ENCODE assay signal across 16 mouse cellular contexts in genomic region chr8:114985996-114986395, GRCm38 (mm10).
A peak's percentile ranks its signal among the peaks of the same experiment; 100 is the strongest.
DNase-seq lines count a peak whose midpoint lies in the region; ATAC-seq and TF ChIP-seq lines count a peak whose summit lies in the region.
"Had no signal": no experiment of that assay in that cellular context is flagged by ENCODE, and none has a peak within 500 bp of the region (broad histone marks: within the 10 kb centered on the region; RNA-seq: fewer than 3 reads in every experiment).

No protein-coding gene starts in this region.

- TF ChIP-seq EP300 in lung, postnatal 0 days (IDR thresholded peaks at IDR 0.05) = no peak

- no peak overlapping the region for H3K4me2 ChIP-seq in lung, embryonic 14.5 days
- H3K4me2 ChIP-seq in lung, postnatal 0 days (replicated peaks; ENCODE audit: low read depth, low read length) = no peak overlapping the region
- H3K4me2 ChIP-seq: embryonic facial prominence, embryonic 13.5 days; liver, embryonic 15.5 days; stomach, embryonic 15.5 days had no signal

- peak; percentile 55 for DNase-seq in lung, embryonic 14.5 days
- DNase-seq in lung, postnatal 0 days (ENCODE audit: low spot score) = no peak
- peak; percentile 47 to 53 for DNase-seq in CD8-positive naive resting alpha-beta T cell, adult 2 months (ENCODE audit: low read depth in 2 of 2, low spot score in 2 of 2)
- peak; percentile 66 to 71 for DNase-seq in thymus, postnatal 10 days (ENCODE audit: low spot score in 2 of 2)
- DNase-seq in layer of hippocampus, postnatal 25 days (ENCODE audit: extremely low spot score in 1 of 2, low spot score in 1 of 2) = no peak
- DNase-seq in gastrocnemius, adult 2 months = no peak
- DNase-seq in Muller cell, postnatal 12 days (ENCODE audit: inconsistent ontology term) = no peak
- DNase-seq: adrenal gland, adult 8-10 months; cerebellum, postnatal 10 days; heart, adult 2 months; heart, postnatal 10 days had no signal

- H3K9me3 ChIP-seq in lung, embryonic 14.5 days (ENCODE audit: low read depth, low read length) = no peaks in the 10 kb centered on the region
- no peaks in the 10 kb centered on the region for H3K9me3 ChIP-seq in lung, postnatal 0 days (ENCODE audit: low read length)
- H3K9me3 ChIP-seq: embryonic facial prominence, embryonic 13.5 days; liver, embryonic 15.5 days; stomach, embryonic 15.5 days had no signal

- no peak for TF ChIP-seq CTCF in lung, embryonic 14.5 days (IDR thresholded peaks at IDR 0.05; ENCODE audit: low read depth)
- TF ChIP-seq CTCF in lung, postnatal 0 days (IDR thresholded peaks at IDR 0.05) = no peak
- TF ChIP-seq CTCF in gastrocnemius, adult 2 months (IDR thresholded peaks at IDR 0.05) = no peak

- H3K9ac ChIP-seq in lung, embryonic 14.5 days = no peak overlapping the region
- no peak overlapping the region for H3K9ac ChIP-seq in lung, postnatal 0 days (replicated peaks; ENCODE audit: low read depth)
- H3K9ac ChIP-seq: embryonic facial prominence, embryonic 13.5 days; liver, embryonic 15.5 days; stomach, embryonic 15.5 days had no signal

- H3K36me3 ChIP-seq in lung, embryonic 14.5 days (ENCODE audit: insufficient read depth) = no peaks in the 10 kb centered on the region
- no peaks in the 10 kb centered on the region for H3K36me3 ChIP-seq in lung, postnatal 0 days (ENCODE audit: insufficient read depth, low read length)
- H3K36me3 ChIP-seq: embryonic facial prominence, embryonic 13.5 days; liver, embryonic 15.5 days; stomach, embryonic 15.5 days had no signal

- no peak overlapping the region for H3K27ac ChIP-seq in lung, embryonic 14.5 days (ENCODE audit: low read depth)
- no peak overlapping the region for H3K27ac ChIP-seq in lung, postnatal 0 days (ENCODE audit: low read length)
- no peak overlapping the region for H3K27ac ChIP-seq in gastrocnemius, adult 2 months
- H3K27ac ChIP-seq: embryonic facial prominence, embryonic 13.5 days; heart, adult 2 months; hindbrain, postnatal 0 days; liver, embryonic 15.5 days; stomach, embryonic 15.5 days had no signal

- H3K4me3 ChIP-seq in lung, embryonic 14.5 days (ENCODE audit: low read depth, low read length) = no peak overlapping the region
- no peak overlapping the region for H3K4me3 ChIP-seq in lung, postnatal 0 days (ENCODE audit: low read depth, low read length)
- no peak overlapping the region for H3K4me3 ChIP-seq in gastrocnemius, adult 2 months
- H3K4me3 ChIP-seq: embryonic facial prominence, embryonic 13.5 days; heart, adult 2 months; liver, embryonic 15.5 days; stomach, embryonic 15.5 days had no signal

- intact Hi-C loops in gastrocnemius, adult 2 months (cut with DNase I) = no loop called here

- no peaks in the 10 kb centered on the region for H3K27me3 ChIP-seq in lung, embryonic 14.5 days (ENCODE audit: insufficient read depth, low read length)
- no peaks in the 10 kb centered on the region for H3K27me3 ChIP-seq in lung, postnatal 0 days (replicated peaks; ENCODE audit: insufficient read depth, low read length)
- H3K27me3 ChIP-seq: liver, embryonic 15.5 days; stomach, embryonic 15.5 days had no signal

- no peak for ATAC-seq in lung, embryonic 14.5 days (ENCODE audit: insufficient read depth)
- no peak for ATAC-seq in lung, postnatal 0 days
- ATAC-seq in megakaryocyte, adult 5-6 weeks (ENCODE audit: poor library complexity, severe bottlenecking) = 0 out of 2 replicates have a peak, but pooled peaks have one; percentile 31
- ATAC-seq: hindbrain, postnatal 0 days had no signal

- no peaks in the 10 kb centered on the region for H3K4me1 ChIP-seq in lung, embryonic 14.5 days (ENCODE audit: insufficient read depth)
- H3K4me1 ChIP-seq in lung, postnatal 0 days (ENCODE audit: insufficient read depth, low read depth, low read length) = no peaks in the 10 kb centered on the region
- H3K4me1 ChIP-seq: liver, embryonic 15.5 days; stomach, embryonic 15.5 days had no signal

- 72% methylated on average over 13 of the region's 13 CpGs for WGBS in lung, embryonic 14.5 days
- WGBS in lung, postnatal 0 days = 61% methylated on average over 13 of the region's 13 CpGs

Comparison
In these comparisons a context has a peak if more than half of its experiments do, and no peak if none do; other contexts are left out.
1. DNase-seq: peak in lung, embryonic 14.5 days (single experiment), CD8-positive naive resting alpha-beta T cell, adult 2 months (2 of 2) and thymus, postnatal 10 days (2 of 2); none in lung, postnatal 0 days (single experiment), layer of hippocampus, postnatal 25 days (0 of 2), gastrocnemius, adult 2 months (single experiment) and Muller cell, postnatal 12 days (single experiment).